ENCODE assay signal across 19 mouse cellular contexts in the genomic region with DNA sequence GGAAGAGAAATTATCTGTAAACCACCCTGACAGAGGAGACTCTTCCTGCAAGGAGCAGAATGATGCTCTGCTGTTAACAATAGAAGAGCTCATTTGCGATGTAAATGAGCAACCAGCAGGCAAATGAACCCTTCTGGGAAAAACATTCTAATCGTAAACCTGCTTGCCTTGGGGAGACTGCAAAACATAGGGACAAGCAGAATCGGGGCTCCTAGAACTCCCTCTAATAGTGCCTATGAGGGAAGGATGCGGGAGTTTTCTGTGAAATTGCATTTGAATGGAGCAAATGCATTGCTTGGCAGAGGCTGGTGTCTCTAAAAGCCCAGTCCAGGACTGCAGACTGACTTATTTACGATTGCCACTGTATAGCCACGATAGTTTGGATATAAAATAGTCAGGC. TPM values are rescaled to one million over a fixed set of nuclear protein-coding genes. Genes with fewer than 3 reads are reported as not detected.
A peak's percentile ranks its signal among the peaks of the same experiment; 100 is the strongest.
DNase-seq lines count a peak whose midpoint lies in the region; ATAC-seq lines count a peak whose summit lies in the region.
"Had no signal": no experiment of that assay in that cellular context is flagged by ENCODE, and none has a peak within 500 bp of the region (broad histone marks: within the 10 kb centered on the region; RNA-seq: fewer than 3 reads in every experiment).

No protein-coding gene starts in this region.

- H3K9me3 ChIP-seq in forebrain, embryonic 13.5 days (replicated peaks) = no peaks in the 10 kb centered on the region
- H3K9me3 ChIP-seq in hindbrain, embryonic 11.5 days (ENCODE audit: control insufficient read depth, low read length) = no peaks in the 10 kb centered on the region
- no peaks in the 10 kb centered on the region for H3K9me3 ChIP-seq in midbrain, embryonic 11.5 days (ENCODE audit: control insufficient read depth, low read length)
- no peaks in the 10 kb centered on the region for H3K9me3 ChIP-seq in neural tube, embryonic 13.5 days
- no peaks in the 10 kb centered on the region for H3K9me3 ChIP-seq in heart, embryonic 10.5 days
- H3K9me3 ChIP-seq: embryonic facial prominence, embryonic 10.5 days had no signal

- ATAC-seq in forebrain, embryonic 13.5 days = peak; percentile 26
- peak; percentile 58 for ATAC-seq in hindbrain, embryonic 11.5 days (ENCODE audit: low FRiP score)
- no peak for ATAC-seq in midbrain, embryonic 11.5 days (ENCODE audit: low FRiP score)
- peak; percentile 74 for ATAC-seq in neural tube, embryonic 13.5 days (ENCODE audit: low read depth)

- H3K9ac ChIP-seq in forebrain, embryonic 13.5 days = peak overlapping the region; percentile 41
- H3K9ac ChIP-seq in hindbrain, embryonic 11.5 days (ENCODE audit: low read depth, low read length) = no peak overlapping the region
- no peak overlapping the region for H3K9ac ChIP-seq in midbrain, embryonic 11.5 days (ENCODE audit: low read length)
- H3K9ac ChIP-seq in neural tube, embryonic 13.5 days = peak overlapping the region; percentile 38; the same call in 1 of the 2 replicates

- no peaks in the 10 kb centered on the region for H3K27me3 ChIP-seq in forebrain, embryonic 13.5 days
- no peaks in the 10 kb centered on the region for H3K27me3 ChIP-seq in hindbrain, embryonic 11.5 days (ENCODE audit: control insufficient read depth, insufficient read depth, low read length)
- no peaks in the 10 kb centered on the region; the same call in 1 of the 2 replicates for H3K27me3 ChIP-seq in midbrain, embryonic 11.5 days (ENCODE audit: control insufficient read depth, insufficient read depth, low read length)
- H3K27me3 ChIP-seq in neural tube, embryonic 13.5 days = no peaks in the 10 kb centered on the region
- no peaks in the 10 kb centered on the region for H3K27me3 ChIP-seq in heart, embryonic 10.5 days (ENCODE audit: insufficient read depth, poor library complexity, severe bottlenecking)

- peaks cover 36% of the 10 kb centered on the region for H3K4me1 ChIP-seq in forebrain, embryonic 13.5 days
- H3K4me1 ChIP-seq in hindbrain, embryonic 11.5 days (replicated peaks; ENCODE audit: control insufficient read depth, insufficient read depth, low read length) = peaks cover 9% of the 10 kb centered on the region; the same call in 1 of the 2 replicates
- peaks cover 16% of the 10 kb centered on the region for H3K4me1 ChIP-seq in midbrain, embryonic 11.5 days (ENCODE audit: control insufficient read depth, insufficient read depth, low read length)
- peaks cover 55% of the 10 kb centered on the region for H3K4me1 ChIP-seq in neural tube, embryonic 13.5 days (replicated peaks)
- peaks cover 18% of the 10 kb centered on the region for H3K4me1 ChIP-seq in heart, embryonic 10.5 days

- no peak overlapping the region for H3K4me3 ChIP-seq in forebrain, embryonic 13.5 days
- no peak overlapping the region for H3K4me3 ChIP-seq in hindbrain, embryonic 11.5 days (ENCODE audit: low read depth, low read length)
- no peak overlapping the region for H3K4me3 ChIP-seq in midbrain, embryonic 11.5 days (ENCODE audit: low read depth, low read length)
- no peak overlapping the region for H3K4me3 ChIP-seq in neural tube, embryonic 13.5 days
- H3K4me3 ChIP-seq in heart, embryonic 10.5 days = no peak overlapping the region
- H3K4me3 ChIP-seq: embryonic facial prominence, embryonic 10.5 days; erythroblast, embryonic 14.5 days had no signal

- peak overlapping the region; percentile 91 for H3K27ac ChIP-seq in forebrain, embryonic 13.5 days
- peak overlapping the region; percentile 89 for H3K27ac ChIP-seq in hindbrain, embryonic 11.5 days (ENCODE audit: low read depth, low read length)
- 0 out of 2 replicates have a peak overlapping the region, but pooled peaks have one; percentile 55 for H3K27ac ChIP-seq in midbrain, embryonic 11.5 days (ENCODE audit: low read depth, low read length)
- peak overlapping the region; percentile 98 for H3K27ac ChIP-seq in neural tube, embryonic 13.5 days (replicated peaks)
- H3K27ac ChIP-seq in heart, embryonic 10.5 days = no peak overlapping the region
- H3K27ac ChIP-seq: embryonic facial prominence, embryonic 10.5 days had no signal

- H3K4me2 ChIP-seq in forebrain, embryonic 13.5 days = peak overlapping the region; percentile 27
- H3K4me2 ChIP-seq in hindbrain, embryonic 11.5 days (replicated peaks; ENCODE audit: low read depth, low read length) = no peak overlapping the region
- no peak overlapping the region for H3K4me2 ChIP-seq in midbrain, embryonic 11.5 days
- peak overlapping the region; percentile 9; the same call in 1 of the 2 replicates for H3K4me2 ChIP-seq in neural tube, embryonic 13.5 days

- WGBS in forebrain, embryonic 13.5 days = 15% methylated on average over 6 of the region's 6 CpGs
- 32% methylated on average over 6 of the region's 6 CpGs for WGBS in hindbrain, embryonic 11.5 days
- 36% methylated on average over 6 of the region's 6 CpGs for WGBS in midbrain, embryonic 11.5 days
- WGBS in neural tube, embryonic 13.5 days = 12% methylated on average over 6 of the region's 6 CpGs
- 54% methylated on average over 6 of the region's 6 CpGs for whole genome bisulfite sequencing in heart, embryonic 10.5 days

- no peak for DNase-seq in hindbrain, embryonic 11.5 days (ENCODE audit: low spot score)
- DNase-seq in midbrain, embryonic 11.5 days (ENCODE audit: low spot score, missing footprints) = no peak
- no peak for DNase-seq in ovary, postnatal 14 days (ENCODE audit: low spot score)
- no peak for DNase-seq in heart, embryonic 10.5 days (ENCODE audit: low spot score)
- DNase-seq in right cerebral cortex, postnatal 4 days = no peak
- no peak for DNase-seq in thymus, postnatal 25 days
- DNase-seq: gastrocnemius, postnatal 10 days; heart, postnatal 10 days; liver; lung, adult 18-20 months; retina, postnatal 1 day had no signal

- H3K36me3 ChIP-seq in forebrain, embryonic 13.5 days (ENCODE audit: poor library complexity, severe bottlenecking) = no peaks in the 10 kb centered on the region
- H3K36me3 ChIP-seq in hindbrain, embryonic 11.5 days (ENCODE audit: control insufficient read depth, insufficient read depth, low read length) = no peaks in the 10 kb centered on the region
- no peaks in the 10 kb centered on the region for H3K36me3 ChIP-seq in midbrain, embryonic 11.5 days (ENCODE audit: control insufficient read depth, insufficient read depth, low read length)
- H3K36me3 ChIP-seq in neural tube, embryonic 13.5 days = no peaks in the 10 kb centered on the region
- no peaks in the 10 kb centered on the region for H3K36me3 ChIP-seq in heart, embryonic 10.5 days
- H3K36me3 ChIP-seq: embryonic facial prominence, embryonic 10.5 days; G1E had no signal

RNA-seq across cellular contexts. Expression of a gene that starts 32.8 kb away (rescaled TPM):
- 0.41 and 0.68 TPM in 2 replicates for polyA plus RNA-seq in forebrain, embryonic 13.5 days (2015; fragmentation: Nextera tagmentation; extraction: Ambion mirVana)
- polyA plus RNA-seq in hindbrain, embryonic 11.5 days (2014; fragmentation: Nextera tagmentation; extraction: Ambion mirVana) = not detected in 2 replicates
- polyA plus RNA-seq in midbrain, embryonic 11.5 days (2014; fragmentation: Nextera tagmentation; extraction: Ambion mirVana) = 0.08 and 0.33 TPM in 2 replicates
- polyA plus RNA-seq in neural tube, embryonic 13.5 days (2015; fragmentation: Nextera tagmentation; extraction: Ambion mirVana) = 0.60 and 0.96 TPM in 2 replicates
- polyA plus RNA-seq in heart, embryonic 10.5 days (2016; fragmentation: Nextera tagmentation; extraction: Ambion mirVana) = not detected in 2 replicates
- polyA plus RNA-seq: embryonic facial prominence, embryonic 10.5 days; erythroblast, embryonic 14.5 days; G1E; kidney, embryonic 14.5 days; large intestine, adult 2 months; small intestine, adult 2 months had no signal

RNA-seq across cellular contexts. Expression of a gene that starts 56.2 kb away (rescaled TPM):
- 2.2 and 3.1 TPM in 2 replicates for polyA plus RNA-seq in forebrain, embryonic 13.5 days (2015; fragmentation: Nextera tagmentation; extraction: Ambion mirVana)
- polyA plus RNA-seq in hindbrain, embryonic 11.5 days (2014; fragmentation: Nextera tagmentation; extraction: Ambion mirVana) = 0.85 and 1.4 TPM in 2 replicates
- 1.2 and 1.5 TPM in 2 replicates for polyA plus RNA-seq in midbrain, embryonic 11.5 days (2014; fragmentation: Nextera tagmentation; extraction: Ambion mirVana)
- 0.54 and 1.3 TPM in 2 replicates for polyA plus RNA-seq in neural tube, embryonic 13.5 days (2015; fragmentation: Nextera tagmentation; extraction: Ambion mirVana)
- 0.58 and 0.78 TPM in 2 replicates for polyA plus RNA-seq in heart, embryonic 10.5 days (2016; fragmentation: Nextera tagmentation; extraction: Ambion mirVana)
- polyA plus RNA-seq: erythroblast, embryonic 14.5 days; G1E; large intestine, adult 2 months; small intestine, adult 2 months had no signal

Comparison
In these comparisons a context has a peak if more than half of its experiments do, and no peak if none do; other contexts are left out.
1. H3K4me2 ChIP-seq: peak in forebrain, embryonic 13.5 days (single experiment) and neural tube, embryonic 13.5 days (single experiment); none in hindbrain, embryonic 11.5 days (single experiment) and midbrain, embryonic 11.5 days (single experiment).
2. H3K9ac ChIP-seq: peak in forebrain, embryonic 13.5 days (single experiment) and neural tube, embryonic 13.5 days (single experiment); none in hindbrain, embryonic 11.5 days (single experiment) and midbrain, embryonic 11.5 days (single experiment).